Mouse (Mus musculus): ENCODE results near the gene Gm8165.
"Not testable (repeated sequence)": the region's sequence is repeated elsewhere in the genome, so short reads cannot be mapped to it uniquely, and the experiment has no call there.

- not testable (repeated sequence) for TF ChIP-seq CTCF (IDR thresholded peaks at IDR 0.05; ENCODE audit: borderline replicate concordance, insufficient read depth, low read depth, low read length); POLR2A (IDR thresholded peaks at IDR 0.05; ENCODE audit: borderline replicate concordance, insufficient read depth, low read length)
Measured at GRCm38 (mm10) chr14:43677099-43677498, at the start of gene Gm8165.
